Mouse (Mus musculus) heart, postnatal 14 days (tissue): ENCODE data around the gene Tpcn2. TPM values are rescaled to one million over a fixed set of nuclear protein-coding genes. Genes with fewer than 3 reads are reported as not detected.
A peak's percentile ranks its signal among the peaks of the same experiment; 100 is the strongest.

Source experiments
- DNase-seq, 2 experiments: peaks; one replicate each; pipeline ENCODE4 v3.0.0; 2021 to 2022
- intact Hi-C: fragments of 180-260 bp; cut with DNase I; formaldehyde crosslinking; loops from one replicate; pipeline ENCODE4 v1.15.1; 2025
- total RNA-seq, 2 experiments: library from RNA; stranded (reverse); gene quantifications; 2 replicates each; pipeline ENCODE4 v1.2.3; 2021

Gene Tpcn2
- total RNA-seq, 2 experiments from 2014 or later: 6.0 to 6.2 TPM

DNA sequence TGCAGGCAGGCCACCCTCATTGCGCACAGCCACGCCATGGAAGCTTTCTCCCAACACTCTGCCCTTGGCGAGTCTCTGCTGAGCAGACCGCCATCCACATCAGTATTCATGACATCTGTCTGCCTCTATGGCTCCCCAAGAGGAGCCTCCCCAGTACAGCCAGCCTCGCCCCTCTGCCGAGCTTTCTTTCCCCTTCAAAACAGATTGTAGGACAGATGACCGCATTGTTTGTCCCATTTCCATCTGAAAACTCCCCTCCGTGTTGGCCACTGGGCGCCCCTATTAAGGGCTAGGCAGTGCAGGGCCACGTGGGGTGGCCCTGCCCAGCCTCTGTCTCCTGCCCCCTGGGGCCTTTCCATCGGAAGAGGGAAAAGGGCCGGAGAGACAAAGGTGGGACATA, 110.7 kb downstream of the Tpcn2 start:
- no peak for DNase-seq
- intact Hi-C loops: no loop called here

DNA sequence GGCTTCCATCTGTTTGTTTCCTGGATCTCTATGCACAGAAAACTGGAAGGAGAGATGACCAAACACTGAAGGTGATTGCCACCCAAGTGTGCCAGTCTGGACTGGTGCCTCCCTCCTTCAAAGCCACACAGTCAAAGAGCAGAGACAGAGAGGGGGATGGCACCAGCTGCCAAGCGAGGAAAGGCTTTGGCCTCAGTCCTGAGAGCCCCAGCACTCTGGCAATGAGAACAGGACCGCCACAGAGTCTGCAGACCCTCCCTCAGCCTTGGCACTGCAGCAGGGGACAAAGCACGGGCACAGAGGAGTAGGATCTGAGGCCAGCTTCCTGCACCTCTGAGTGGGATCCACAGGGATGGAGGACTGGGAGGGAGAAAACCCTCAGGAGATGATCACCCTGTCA, 114.1 kb downstream of the Tpcn2 start:
- intact Hi-C loops: no loop called here
- no peak for DNase-seq

DNA sequence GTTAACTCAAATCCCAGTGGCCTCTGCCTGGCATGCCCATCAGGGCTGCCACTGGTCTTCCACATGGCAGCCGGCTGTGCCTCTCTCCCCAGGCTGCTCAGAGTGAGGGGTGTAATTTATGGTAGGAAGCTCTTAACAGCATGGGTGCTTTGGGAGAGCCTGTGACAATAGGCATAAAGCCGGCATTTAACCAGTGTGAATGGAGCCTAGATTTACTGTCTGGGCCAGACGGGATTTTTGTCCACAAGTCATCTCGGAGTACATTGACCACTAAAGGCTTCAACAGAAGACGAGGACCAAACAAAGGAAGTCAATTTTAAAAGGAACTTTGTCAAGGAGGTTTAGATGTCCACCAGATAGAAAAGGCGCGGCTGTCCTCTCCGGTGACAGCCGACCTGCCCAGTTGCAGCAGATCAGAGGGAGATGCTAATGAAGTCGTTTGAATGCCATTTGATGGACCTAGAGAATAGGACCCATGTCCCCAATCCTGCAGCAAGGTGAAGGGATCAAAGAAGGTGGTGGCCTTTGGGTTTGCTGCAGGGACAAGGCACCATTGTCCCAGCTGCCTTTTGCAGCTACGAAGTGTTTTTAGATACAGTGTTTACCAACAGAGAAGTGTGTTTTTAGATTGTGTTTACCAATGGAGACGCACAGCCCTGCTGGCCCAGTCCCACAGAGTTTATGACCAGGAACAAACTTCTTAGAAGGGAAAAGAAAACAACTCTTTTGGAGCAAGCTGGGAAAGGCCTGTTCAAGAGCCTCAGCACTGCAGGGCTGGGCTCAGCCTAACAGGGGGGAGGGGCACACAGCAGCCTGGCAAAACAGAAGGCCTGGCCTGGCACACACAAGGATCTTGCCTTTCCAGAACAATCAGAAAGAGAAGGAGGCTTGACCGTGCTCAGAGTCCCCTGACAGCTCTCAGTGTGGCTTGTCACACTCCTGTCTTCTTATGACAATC, 124.2 kb downstream of the Tpcn2 start:
- intact Hi-C loops: no loop called here
- peak; percentile 21 to 53 for DNase-seq

DNA sequence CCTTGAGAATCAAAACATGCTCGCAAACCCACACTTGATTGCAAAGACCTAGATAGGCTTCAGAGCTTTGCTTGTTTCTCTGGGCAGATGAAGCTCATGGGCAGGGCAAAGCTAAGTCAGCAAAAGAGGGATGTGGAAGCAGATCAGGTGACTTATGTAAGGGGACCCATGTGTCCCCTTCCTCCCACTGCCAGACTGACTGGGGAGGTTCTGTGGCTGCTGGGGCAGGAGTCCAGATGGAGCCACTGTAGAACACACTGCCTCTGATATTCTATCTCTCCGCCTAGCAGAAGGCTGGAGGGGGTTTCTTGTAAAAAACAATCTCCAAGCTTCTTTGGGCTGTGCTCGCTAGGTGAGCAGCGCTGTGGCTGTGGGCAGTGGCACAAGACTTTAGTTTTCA, 128.1 kb downstream of the Tpcn2 start:
- intact Hi-C loops: no loop called here
- no peak for DNase-seq

DNA sequence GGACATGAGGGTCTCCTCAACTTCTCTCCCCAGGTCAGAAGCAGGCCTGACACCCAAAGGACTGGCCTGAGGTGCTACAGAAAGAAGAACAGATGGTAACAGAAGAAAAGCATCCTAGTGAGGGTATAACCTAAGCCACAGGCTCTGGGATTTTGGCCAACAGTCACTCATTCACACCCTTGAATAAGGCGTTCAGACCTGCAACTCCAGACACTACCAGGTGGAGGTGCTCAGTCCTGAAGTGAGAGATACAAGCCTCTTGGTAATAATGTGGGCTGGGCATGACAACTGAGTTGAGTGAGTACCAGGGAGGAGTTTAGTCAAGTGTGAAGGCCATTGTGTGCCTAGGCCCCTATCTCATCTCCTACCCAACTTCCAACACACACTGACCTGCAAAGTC, 129.7 kb downstream of the Tpcn2 start:
- intact Hi-C loops: no loop called here
- no peak for DNase-seq

DNA sequence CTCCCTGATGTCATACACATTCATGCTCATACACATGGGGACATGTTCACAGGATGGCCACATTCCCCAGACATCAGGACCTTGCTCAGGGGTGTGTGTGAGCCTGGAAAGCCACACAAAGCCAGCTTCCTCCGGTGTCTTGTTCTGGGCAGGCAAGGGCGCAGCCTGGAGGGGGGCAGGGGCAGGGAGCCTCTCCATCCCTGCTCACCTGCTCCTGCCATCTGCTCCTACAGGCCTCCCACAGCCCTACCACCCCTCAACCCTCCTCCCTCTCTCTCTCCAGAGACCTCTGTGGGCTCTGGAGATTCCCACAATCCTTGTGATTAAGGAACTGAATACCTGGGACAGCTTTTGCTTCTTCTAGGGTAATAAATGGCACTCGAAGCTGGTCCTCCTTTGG, 132.0 kb downstream of the Tpcn2 start:
- intact Hi-C loops: no loop called here
- DNase-seq: no peak

DNA sequence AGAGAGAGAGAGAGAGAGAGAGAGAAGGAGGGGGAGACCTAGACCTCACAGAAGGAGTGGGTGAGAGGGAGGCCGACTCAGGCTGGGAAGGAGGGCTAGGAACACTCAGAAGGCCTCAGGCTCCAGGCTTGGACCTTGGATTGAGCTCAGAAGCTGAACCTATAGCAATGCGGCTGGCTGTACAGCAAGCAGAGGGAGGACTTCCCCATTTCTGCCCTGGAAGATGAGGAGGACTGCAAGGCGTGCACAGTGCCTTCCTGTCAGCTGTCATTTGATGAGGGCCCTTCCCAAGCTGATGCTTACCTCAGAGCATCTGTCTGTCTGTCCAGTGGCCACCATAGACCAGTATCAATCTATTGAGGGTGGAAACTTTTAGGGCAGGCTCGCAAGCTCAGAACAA, 134.9 kb downstream of the Tpcn2 start:
- no peak for DNase-seq
- intact Hi-C loops: no loop called here

DNA sequence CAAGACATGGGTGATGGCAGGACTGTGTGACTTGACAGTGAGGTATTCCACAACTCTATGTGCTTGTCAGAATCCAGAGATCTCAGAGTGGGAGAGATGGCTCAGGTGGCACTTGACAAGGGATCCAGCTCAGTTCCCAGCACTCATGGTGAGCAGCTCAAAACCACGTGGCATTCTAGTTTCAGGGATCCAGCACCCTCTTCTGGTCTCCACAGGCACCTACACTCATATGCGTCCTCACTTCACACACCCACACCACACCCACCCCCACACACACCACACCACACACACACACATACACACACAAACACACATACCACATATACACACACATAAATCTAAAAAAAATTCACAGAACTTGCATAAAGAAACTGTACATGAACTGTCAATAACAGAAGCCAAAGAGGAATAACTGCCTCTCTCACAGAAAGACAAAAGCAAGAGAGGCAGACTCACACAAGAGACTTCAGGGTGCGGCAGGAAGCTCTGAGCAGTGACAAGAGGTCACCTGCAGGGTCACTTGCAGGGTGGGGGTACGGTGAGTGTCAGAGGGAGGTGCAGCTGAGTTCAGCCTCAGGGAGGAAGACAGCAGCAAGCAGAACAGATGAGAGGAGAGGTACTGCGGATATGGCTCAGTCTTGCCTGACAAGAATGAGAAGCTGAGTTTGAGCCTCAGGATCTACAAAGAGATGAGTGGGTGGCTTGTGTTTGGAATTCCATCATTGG, 135.7 kb downstream of the Tpcn2 start:
- DNase-seq: no peak
- intact Hi-C loops: no loop called here

DNA sequence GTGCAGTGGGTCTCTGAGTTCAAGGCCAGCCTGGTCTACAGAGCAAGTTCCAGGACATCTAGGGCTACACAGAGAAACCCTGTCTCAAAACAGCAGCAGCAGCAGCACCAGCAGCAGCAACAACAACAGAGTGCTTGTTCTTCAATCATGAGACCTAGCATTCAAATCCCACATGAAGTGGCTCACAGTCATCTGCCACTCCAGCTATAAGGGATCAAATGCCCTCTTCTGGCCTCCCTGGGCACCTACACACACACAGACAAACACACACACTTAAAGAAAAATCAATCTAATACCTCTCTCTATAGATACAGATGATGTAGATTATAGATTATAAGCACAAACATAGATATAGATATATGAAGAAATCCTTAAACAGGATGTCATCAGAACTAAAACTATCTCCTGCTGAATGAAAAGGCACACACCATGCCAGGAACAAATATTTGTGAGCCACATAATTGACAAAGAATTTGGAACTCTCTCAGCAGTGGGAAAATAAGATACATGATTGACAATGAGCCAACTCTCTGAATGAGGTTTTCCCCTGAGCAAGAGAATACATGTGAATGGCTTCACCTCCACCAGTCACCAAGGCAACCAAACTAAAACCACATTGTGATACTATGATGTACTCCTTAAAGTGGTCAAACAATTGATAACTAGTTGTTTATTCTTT, 137.4 kb downstream of the Tpcn2 start:
- intact Hi-C loops: no loop called here
- no peak for DNase-seq

DNA sequence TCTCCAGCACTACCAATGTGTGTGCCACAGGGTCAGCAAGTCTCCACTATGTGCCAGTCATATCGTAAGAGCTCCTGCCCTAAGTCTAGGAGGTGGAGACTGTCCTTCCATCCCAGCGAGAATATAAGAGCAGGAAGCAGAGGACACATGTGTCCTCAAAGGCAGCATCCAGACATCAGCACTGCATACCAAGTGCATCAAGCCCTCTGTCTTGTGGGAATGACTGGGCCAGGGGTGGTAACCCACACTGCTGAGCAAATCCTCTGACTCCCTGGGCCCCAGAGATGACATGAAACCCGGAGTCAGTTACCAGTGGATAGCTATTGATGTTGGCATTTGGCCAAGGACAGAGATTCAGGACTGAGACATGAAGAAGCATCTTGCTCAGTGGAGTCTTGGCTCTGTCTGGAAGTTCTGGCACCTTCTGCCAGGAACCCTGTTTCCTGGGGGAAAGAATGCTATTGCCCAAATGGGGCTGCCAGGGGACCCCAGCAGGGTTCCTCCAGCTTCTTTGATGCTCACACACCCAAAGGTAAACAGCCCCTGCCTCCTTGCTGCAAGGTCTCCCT, 140.2 kb downstream of the Tpcn2 start:
- no peak for DNase-seq
- intact Hi-C loops: no loop called here

DNA sequence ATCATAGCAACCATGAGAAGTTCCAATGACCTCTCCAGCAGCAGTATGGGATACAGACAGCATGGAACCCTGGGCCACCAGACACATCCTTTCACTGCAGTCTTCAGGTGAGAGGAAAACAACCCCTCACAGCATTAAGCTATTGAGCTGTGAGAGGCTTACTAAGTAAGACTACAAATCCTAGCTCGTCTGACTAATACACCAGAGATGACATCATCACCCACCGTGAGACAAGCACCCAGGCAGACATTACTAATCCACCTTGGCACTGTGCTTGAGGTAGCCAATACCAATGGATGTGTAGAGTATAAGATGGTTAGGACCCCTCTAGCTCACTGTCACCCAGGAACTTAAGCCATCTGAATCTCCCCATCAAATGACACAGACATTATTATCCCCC, 143.2 kb downstream of the Tpcn2 start:
- DNase-seq: no peak
- intact Hi-C loops: no loop called here

DNA sequence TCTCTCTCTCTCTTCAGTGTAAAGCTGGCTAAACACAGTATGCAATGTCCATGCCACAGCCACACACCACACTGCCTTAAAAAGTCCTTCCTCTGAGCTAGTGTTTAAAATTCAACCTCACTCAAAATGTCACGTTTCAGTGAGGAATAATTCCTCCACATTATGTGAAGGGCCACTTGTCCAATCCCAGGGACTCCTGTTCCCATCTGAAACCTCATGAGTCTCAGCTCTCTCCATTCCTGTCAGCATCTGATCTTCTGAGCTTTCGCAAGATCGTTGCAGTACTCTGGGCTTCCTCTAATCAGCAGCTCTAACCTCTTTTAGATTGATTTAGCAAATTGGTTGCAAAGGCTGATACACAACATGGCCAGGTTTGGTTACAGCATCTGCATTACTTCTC, 144.2 kb downstream of the Tpcn2 start:
- DNase-seq: no peak
- intact Hi-C loops: no loop called here

DNA sequence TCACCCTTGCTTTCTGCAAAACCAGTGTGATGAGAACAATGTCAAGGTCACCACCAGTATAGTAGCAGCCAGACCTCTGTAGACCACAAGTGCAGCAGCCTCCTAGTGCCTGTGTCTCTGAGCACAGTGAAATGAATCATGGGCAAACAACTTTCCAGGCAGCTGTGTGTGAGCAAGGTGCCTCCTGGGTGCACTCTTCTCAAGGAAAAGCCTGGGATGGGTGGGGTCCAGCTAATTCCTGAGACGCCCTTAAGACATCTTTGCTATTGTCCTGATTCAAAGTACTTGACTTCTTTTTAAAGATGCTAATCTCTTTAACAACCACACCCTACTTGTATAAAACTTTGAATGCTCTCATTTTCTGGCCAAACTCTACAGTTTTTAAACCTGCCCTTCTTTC, 144.7 kb downstream of the Tpcn2 start:
- no peak for DNase-seq
- intact Hi-C loops: no loop called here

DNA sequence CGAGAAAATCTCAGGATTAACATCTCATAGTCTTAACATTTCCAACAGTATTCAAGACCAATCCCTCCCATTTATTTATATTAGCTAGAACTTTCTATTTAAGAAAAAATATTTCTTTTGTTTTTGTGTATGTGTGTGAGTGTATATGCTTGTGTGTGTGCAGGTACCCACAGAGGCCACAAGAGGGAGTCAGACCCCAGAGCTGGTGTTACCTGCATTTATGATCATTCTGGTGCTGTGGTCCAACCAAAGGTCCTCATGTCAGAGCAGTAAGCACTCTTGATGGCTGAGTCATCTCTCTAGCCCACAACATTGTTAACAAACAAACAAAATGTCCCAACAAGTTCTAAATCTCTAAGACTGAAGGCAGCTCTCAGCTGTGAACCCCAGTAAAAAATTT, 145.9 kb downstream of the Tpcn2 start:
- intact Hi-C loops: no loop called here
- no peak for DNase-seq

DNA sequence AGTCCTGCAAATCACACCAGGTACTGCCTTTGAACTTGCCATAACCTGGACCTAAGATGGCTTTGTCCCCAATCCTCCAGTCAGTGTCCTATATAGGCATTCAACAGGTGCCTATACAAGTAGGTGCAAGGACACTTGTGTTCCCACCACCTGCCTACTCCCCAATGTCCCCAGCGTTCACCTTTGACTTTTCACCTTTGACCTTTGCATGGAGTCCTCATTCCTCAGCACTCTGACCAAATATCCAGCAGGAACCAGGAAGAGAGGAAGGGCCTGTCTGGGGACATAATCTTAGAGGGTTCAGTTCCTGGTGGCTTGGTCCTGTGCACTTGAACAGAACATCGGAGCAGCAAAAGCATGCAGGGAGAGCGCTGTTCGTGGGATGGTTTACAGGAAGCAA, 147.0 kb downstream of the Tpcn2 start:
- intact Hi-C loops: no loop called here
- DNase-seq: no peak

Other genes with a start within 250 kb of the Tpcn2 start
- under 1 TPM in 1 of 2 experiments, not detected in 1; 0.43 TPM for gene 1810010D01Rik, start 75.9 kb downstream of the Tpcn2 start, total RNA-seq
- gene Mrgprf, start 16.8 kb upstream of the Tpcn2 start, total RNA-seq: 1 to 10 TPM; 4.8 to 7.1 TPM
- not detected for gene Mrgprd, start 30.8 kb upstream of the Tpcn2 start, total RNA-seq